Mouse (Mus musculus): Measurements from ENCODE around the gene Trip10.
A peak's percentile ranks its signal among the peaks of the same experiment; 100 is the strongest.

The Trip10 gene

DNA sequence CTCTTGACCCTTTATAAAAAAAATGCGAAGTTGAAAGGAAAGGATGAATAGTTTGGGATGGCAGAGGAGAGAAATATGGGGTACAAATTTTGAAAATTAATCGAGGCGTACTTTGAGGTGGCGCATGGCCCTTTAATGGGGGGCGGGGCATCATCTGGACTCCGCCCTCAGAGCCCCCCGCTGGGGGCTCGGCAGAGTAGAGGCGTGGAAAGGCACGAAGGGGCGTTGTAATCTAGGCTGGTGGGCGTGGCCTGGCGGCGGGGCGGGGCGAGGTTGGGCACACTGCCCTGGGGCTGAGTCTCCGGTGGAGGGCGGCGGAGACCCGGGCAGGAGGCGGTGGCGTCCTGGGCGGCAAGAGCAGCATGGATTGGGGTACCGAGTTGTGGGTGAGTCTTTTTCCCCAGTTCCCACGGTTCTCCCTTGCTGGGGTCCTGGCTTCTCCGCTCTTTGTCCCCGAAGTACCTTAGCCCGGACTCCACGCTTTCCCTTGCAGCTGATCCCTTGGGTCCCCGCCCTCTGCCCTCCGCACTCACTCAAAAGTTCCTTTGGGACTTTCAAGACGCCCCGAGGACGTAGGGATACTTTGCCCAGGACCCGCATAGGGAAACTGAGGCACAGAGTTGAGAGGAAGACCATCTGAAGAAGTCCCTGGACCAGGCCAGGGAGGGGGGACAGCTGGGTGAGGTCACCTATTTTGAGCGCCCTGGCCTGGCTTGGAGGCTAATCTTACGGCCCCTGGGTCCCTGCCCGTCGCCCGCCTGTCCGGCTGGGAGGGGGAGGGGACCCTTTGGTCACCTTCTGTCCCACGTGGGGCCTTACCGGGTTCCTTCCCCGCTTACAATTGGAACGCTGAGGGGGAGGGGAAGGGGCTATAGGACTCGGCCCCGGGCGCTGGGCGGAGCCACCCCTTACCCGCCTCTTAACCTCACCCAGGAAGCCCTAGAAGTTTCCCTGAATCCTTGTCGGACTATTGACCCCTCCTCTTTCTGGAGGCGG lies at the start of gene Trip10:
TSS of gene Trip10 (plus strand) at position 270 of the 996 bp plus-strand sequence.
- DNase-seq (ENCODE audit: low spot score in 2 of 2) = peak; percentile 78 to 86

- DNase-seq (ENCODE audit: low spot score in 2 of 2) = no peak
Measured at GRCm38 (mm10) chr17:57201841-57202724, 47.2 kb upstream of the Trip10 start.

GRCm38 (mm10) chr17:57207938-57208337 lies 41.3 kb upstream of the Trip10 start:
- DNase-seq (ENCODE audit: low spot score in 2 of 2) = no peak

DNA sequence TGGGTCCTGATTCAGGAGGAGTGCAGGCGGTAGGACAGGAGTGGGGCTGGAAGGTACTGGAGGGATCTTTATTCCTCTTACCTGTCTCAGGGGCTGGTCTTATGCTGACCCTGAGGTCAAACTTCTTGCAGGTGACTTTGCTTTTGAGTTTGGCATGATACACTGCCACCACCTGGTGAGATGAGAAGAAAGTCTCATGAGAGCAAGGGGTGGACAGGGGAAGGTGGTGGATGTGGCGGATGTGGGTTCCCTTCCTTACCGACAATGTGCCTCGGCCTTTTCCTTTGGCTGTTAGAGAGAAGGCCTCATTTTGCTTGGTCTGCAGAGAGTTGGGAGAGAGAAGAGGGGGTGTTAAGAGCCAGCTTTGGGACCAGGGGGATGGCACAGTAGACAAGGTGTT lies 39.9 kb upstream of the Trip10 start:
- no peak for DNase-seq (ENCODE audit: low spot score in 2 of 2)

DNA sequence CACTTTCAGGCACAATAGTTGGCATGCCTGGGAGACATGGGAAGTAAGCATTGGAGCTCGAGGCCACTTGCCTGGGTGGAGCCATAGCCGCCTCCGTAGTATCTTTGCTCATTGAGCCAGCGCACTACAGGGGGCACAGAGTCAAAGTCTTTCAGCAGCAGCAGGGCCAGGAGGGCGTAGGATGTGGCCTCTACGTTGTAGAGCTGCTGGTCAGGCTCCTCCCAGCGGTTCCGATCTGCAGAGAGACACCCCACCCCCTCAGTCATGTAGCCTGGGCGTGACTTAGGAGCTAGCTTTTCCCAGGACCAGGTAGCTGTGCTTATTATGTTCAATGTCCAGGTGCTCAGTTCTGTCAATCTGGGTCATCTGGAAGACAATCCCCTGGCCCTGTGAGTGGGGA lies 37.8 kb upstream of the Trip10 start:
- DNase-seq (ENCODE audit: low spot score in 2 of 2) = no peak

- DNase-seq (ENCODE audit: low spot score in 2 of 2) = no peak
Measured at GRCm38 (mm10) chr17:57214676-57215387, 34.4 kb upstream of the Trip10 start.

- DNase-seq (ENCODE audit: low spot score in 2 of 2) = no peak
Measured at GRCm38 (mm10) chr17:57218335-57218900, 30.8 kb upstream of the Trip10 start.

DNA sequence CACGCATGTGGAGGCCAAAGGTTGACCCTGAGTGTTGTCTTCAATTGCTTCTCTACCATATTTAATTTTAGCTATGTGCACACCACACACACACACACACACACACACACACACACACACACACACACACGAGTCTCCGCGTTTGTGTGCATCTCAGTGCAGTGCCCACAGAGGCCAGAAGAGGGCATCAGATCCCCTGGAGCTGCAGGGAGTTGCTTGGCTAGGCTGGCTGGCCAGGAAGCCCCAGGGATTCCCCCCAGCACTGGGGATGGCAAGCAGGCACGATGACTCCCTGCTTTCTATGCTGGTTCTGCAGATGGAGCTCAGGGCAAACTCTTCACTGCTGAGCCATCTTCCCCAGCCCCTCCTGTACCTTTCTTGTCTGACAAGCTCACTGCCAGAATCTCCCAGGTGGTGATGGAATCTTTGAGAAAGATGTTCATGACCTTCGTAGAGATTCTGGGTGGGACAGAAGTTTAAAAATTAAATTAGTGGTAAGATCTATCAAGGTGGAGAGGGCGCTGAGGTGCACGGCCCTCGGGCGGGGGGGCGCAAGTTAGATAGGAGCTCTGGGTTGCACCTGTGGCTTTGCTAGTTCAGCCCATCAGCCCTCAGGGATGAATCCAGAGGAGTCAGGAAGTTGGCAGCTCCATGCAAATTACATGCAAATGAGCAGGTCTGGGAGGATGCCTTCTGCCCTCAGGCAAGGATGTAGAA lies 29.9 kb upstream of the Trip10 start:
- peak; percentile 38 to 51 for DNase-seq (ENCODE audit: low spot score in 2 of 2)

GRCm38 (mm10) chr17:57219884-57220207 lies 29.4 kb upstream of the Trip10 start:
- DNase-seq (ENCODE audit: low spot score in 2 of 2) = no peak

DNA sequence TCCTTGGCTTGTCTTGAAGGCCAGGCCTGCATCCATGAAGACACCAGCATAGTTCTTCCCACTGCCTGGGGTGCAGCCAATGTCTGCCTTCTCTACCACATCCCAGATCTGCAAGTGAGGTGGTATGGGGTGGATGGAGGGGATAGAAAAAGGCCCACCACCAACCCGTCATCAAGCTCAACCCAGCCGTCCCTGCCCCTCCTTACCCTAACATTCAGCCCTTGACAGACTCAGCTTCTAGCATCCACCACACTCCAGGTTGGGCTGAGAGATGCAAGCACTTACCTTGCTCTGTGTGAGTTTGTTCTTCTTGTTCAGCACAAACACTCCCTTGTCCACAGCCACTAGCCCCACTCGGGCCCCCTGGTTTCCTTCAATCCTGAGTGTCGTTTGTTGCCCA lies 27.3 kb upstream of the Trip10 start:
- no peak for DNase-seq (ENCODE audit: low spot score in 2 of 2)

DNA sequence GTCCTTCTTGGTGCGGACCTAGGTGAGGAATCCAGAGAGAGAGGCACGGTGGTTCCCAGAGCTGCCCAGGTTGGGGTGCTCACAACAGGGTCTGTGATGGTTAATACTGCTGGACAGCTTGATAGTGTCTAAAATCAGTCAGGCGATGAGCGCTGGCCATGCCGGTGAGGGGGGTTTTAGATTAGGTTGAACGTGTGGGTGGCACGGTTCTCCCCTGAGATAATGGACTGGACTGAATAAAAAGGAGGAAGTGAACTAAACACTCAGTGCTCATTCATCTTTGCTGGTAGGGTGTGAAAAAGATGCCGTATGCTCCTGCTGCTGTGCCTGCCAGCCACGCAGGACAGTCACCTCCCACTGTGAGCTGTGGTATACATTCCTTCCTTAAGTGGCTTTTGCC lies 25.9 kb upstream of the Trip10 start:
- no peak for DNase-seq (ENCODE audit: low spot score in 2 of 2)

DNA sequence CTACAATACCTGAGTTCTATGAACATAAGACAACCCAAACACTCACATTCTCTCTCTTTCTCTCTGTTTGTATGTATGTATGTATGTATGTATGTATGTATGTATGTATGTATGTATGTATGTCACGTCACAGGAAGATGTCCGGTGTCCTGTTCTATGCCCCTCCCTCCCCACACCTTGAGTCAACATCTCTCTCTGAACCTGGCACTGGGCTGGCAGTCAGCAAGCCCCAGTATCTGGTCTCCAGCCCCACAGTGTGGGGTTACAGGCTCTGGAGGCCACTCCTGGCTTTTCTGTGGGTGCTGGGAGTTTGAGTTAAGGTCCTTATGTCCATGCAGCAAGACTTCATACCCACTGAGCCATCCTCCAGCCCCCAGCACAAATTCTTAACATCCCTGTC lies 21.8 kb upstream of the Trip10 start:
- DNase-seq (ENCODE audit: low spot score in 2 of 2) = no peak

- DNase-seq (ENCODE audit: low spot score in 2 of 2) = no peak
Measured at GRCm38 (mm10) chr17:57228014-57228413, 21.2 kb upstream of the Trip10 start, which contains the start of gene C3. TSS of gene C3 (minus strand) at chr17:57228136.

GRCm38 (mm10) chr17:57228873-57229272 lies 20.4 kb upstream of the Trip10 start:
- DNase-seq (ENCODE audit: low spot score in 2 of 2) = no peak

GRCm38 (mm10) chr17:57229851-57230727 lies 19.2 kb upstream of the Trip10 start:
- no peak for DNase-seq (ENCODE audit: low spot score in 2 of 2)

DNA sequence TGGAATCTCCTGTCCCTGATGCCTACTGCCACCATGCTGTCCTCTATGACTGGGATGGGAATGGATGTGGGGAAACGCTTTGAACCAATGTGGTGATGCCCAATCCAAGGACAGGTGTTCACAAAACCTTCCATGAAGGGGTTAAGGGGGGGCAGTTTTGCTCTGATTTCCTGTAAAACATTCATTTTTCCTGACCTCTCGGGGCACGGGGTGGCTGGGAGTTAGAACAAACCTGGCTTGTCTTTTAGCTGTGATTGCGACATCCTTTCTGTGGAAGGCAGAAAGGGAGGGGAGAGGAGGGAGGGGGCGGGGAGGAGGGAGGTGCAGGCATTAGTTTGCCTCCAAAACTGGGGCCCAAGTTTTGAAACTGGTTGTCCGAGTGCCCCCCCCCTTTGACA lies 18.5 kb upstream of the Trip10 start:
- no peak for DNase-seq (ENCODE audit: low spot score in 2 of 2)

- DNase-seq (ENCODE audit: low spot score in 2 of 2) = no peak
Measured at GRCm38 (mm10) chr17:57231321-57231771, 17.9 kb upstream of the Trip10 start.

GRCm38 (mm10) chr17:57232200-57232599 lies 17.1 kb upstream of the Trip10 start:
- DNase-seq (ENCODE audit: low spot score in 2 of 2) = no peak

GRCm38 (mm10) chr17:57233038-57233437 lies 16.2 kb upstream of the Trip10 start:
- no peak for DNase-seq (ENCODE audit: low spot score in 2 of 2)

Data from frontal cortex, postnatal 14 days (tissue).